Mouse (Mus musculus): Measurements from ENCODE around the gene Cabcoco1. TPM values are rescaled to one million over a fixed set of nuclear protein-coding genes. Genes with fewer than 3 reads are reported as not detected.
A peak's percentile ranks its signal among the peaks of the same experiment; 100 is the strongest.

Cabcoco1 gene
- polyA plus RNA-seq, 1 experiment from 2014 or later, result 0.20 TPM

- Histone ChIP-seq H3K27ac (replicated peaks) (no peak overlapping the region), H3K36me3 (replicated peaks) (no peaks in the 10 kb centered on the region)
Observed at GRCm38 (mm10) chr10:68543107-68543506, 1.4 kb upstream of the Cabcoco1 start.

GRCm38 (mm10) chr10:68541943-68542420 is 286 bp upstream of the Cabcoco1 start:
- WGBS, result 51% methylated on average over 7 of the region's 7 CpGs
- Histone ChIP-seq H3K36me3 (replicated peaks) (no peaks in the 10 kb centered on the region), H3K4me3 (peak overlapping the region; percentile 51), H3K4me1 (peaks cover 23% of the 10 kb centered on the region), H3K27me3 (replicated peaks; ENCODE audit: low read depth, poor library complexity, severe bottlenecking) (no peaks in the 10 kb centered on the region), H3K27ac (replicated peaks) (no peak overlapping the region), H3K9me3 (no peaks in the 10 kb centered on the region)
- no peak for DNase-seq (ENCODE audit: low spot score)

More at GRCm38 (mm10) chr10:68543107-68543506, 1.4 kb upstream of the Cabcoco1 start:
- WGBS, result 76% methylated on average over 3 of the region's 3 CpGs
- Histone ChIP-seq H3K9me3 (no peaks in the 10 kb centered on the region), H3K4me1 (peaks cover 23% of the 10 kb centered on the region), H3K4me3 (no peak overlapping the region), H3K27me3 (replicated peaks; ENCODE audit: low read depth, poor library complexity, severe bottlenecking) (no peaks in the 10 kb centered on the region)
- no peak for DNase-seq (ENCODE audit: low spot score)

GRCm38 (mm10) chr10:68540612-68541011 is 1.1 kb downstream of the Cabcoco1 start:
- DNase-seq (ENCODE audit: low spot score), result no peak
- Histone ChIP-seq H3K4me3 (no peak overlapping the region), H3K27me3 (replicated peaks; ENCODE audit: low read depth, poor library complexity, severe bottlenecking) (no peaks in the 10 kb centered on the region), H3K36me3 (replicated peaks) (no peaks in the 10 kb centered on the region), H3K4me1 (peaks cover 23% of the 10 kb centered on the region), H3K9me3 (no peaks in the 10 kb centered on the region), H3K27ac (replicated peaks) (no peak overlapping the region)
- 60% methylated on average over 3 of the region's 3 CpGs for WGBS

- no peak for DNase-seq (ENCODE audit: low spot score)
- WGBS, result 80% methylated on average over 4 of the region's 4 CpGs
- Histone ChIP-seq H3K36me3 (replicated peaks) (no peaks in the 10 kb centered on the region), H3K4me3 (no peak overlapping the region), H3K27ac (replicated peaks) (no peak overlapping the region), H3K4me1 (peaks cover 21% of the 10 kb centered on the region), H3K9me3 (no peaks in the 10 kb centered on the region), H3K27me3 (replicated peaks; ENCODE audit: low read depth, poor library complexity, severe bottlenecking) (no peaks in the 10 kb centered on the region)
Observed at GRCm38 (mm10) chr10:68537261-68537950, 4.3 kb downstream of the Cabcoco1 start.

GRCm38 (mm10) chr10:68529364-68530049 is 12.2 kb downstream of the Cabcoco1 start:
- no peaks in the 10 kb centered on the region for H3K36me3 ChIP-seq (replicated peaks)
- 84% methylated on average over 10 of the region's 10 CpGs for WGBS
- no peaks in the 10 kb centered on the region for H3K9me3 ChIP-seq
- peaks cover 27% of the 10 kb centered on the region for H3K4me1 ChIP-seq
- no peaks in the 10 kb centered on the region for H3K27me3 ChIP-seq (replicated peaks; ENCODE audit: low read depth, poor library complexity, severe bottlenecking)
- no peak overlapping the region for H3K4me3 ChIP-seq
- DNase-seq (ENCODE audit: low spot score), result no peak
- H3K27ac ChIP-seq (replicated peaks), result 0 out of 2 replicates have a peak overlapping the region, but pooled peaks have one; percentile 7

- no peak overlapping the region for H3K4me3 ChIP-seq
- H3K4me1 ChIP-seq, result peaks cover 27% of the 10 kb centered on the region
- H3K36me3 ChIP-seq (replicated peaks), result no peaks in the 10 kb centered on the region
- no peaks in the 10 kb centered on the region for H3K27me3 ChIP-seq (replicated peaks; ENCODE audit: low read depth, poor library complexity, severe bottlenecking)
- 33% methylated on average over 8 of the region's 8 CpGs for WGBS
- H3K27ac ChIP-seq (replicated peaks), result 0 out of 2 replicates have a peak overlapping the region, but pooled peaks have one; percentile 7
- DNase-seq (ENCODE audit: low spot score), result peak; percentile 22
- H3K9me3 ChIP-seq, result no peaks in the 10 kb centered on the region
Observed at GRCm38 (mm10) chr10:68528958-68529357, 12.7 kb downstream of the Cabcoco1 start.

GRCm38 (mm10) chr10:68522106-68522505 is 19.6 kb downstream of the Cabcoco1 start:
- H3K27ac ChIP-seq (replicated peaks), result no peak overlapping the region
- H3K36me3 ChIP-seq (replicated peaks), result no peaks in the 10 kb centered on the region
- no peaks in the 10 kb centered on the region for H3K9me3 ChIP-seq
- no peak overlapping the region for H3K4me3 ChIP-seq
- no peak for DNase-seq (ENCODE audit: low spot score)
- H3K27me3 ChIP-seq (replicated peaks; ENCODE audit: low read depth, poor library complexity, severe bottlenecking), result no peaks in the 10 kb centered on the region
- WGBS, result 60% methylated on average over 4 of the region's 4 CpGs
- peaks cover 7% of the 10 kb centered on the region; the same call in 1 of the 2 replicates for H3K4me1 ChIP-seq

- no peaks in the 10 kb centered on the region for H3K27me3 ChIP-seq (replicated peaks; ENCODE audit: low read depth, poor library complexity, severe bottlenecking)
- H3K9me3 ChIP-seq, result no peaks in the 10 kb centered on the region
- DNase-seq (ENCODE audit: low spot score), result no peak
- WGBS, result 89% methylated on average over 8 of the region's 8 CpGs
- no peak overlapping the region for H3K4me3 ChIP-seq
- H3K36me3 ChIP-seq (replicated peaks), result no peaks in the 10 kb centered on the region
- H3K4me1 ChIP-seq, result peaks cover 12% of the 10 kb centered on the region; the same call in 1 of the 2 replicates
- no peak overlapping the region for H3K27ac ChIP-seq (replicated peaks)
Observed at GRCm38 (mm10) chr10:68512433-68513019, 29.2 kb downstream of the Cabcoco1 start.

- Histone ChIP-seq H3K27me3 (replicated peaks; ENCODE audit: low read depth, poor library complexity, severe bottlenecking) (no peaks in the 10 kb centered on the region), H3K9me3 (0 out of 2 replicates have a peak, but pooled peaks cover 3% of the 10 kb centered on the region), H3K27ac (replicated peaks) (no peak overlapping the region), H3K4me1 (peaks cover 12% of the 10 kb centered on the region; the same call in 1 of the 2 replicates), H3K36me3 (replicated peaks) (no peaks in the 10 kb centered on the region), H3K4me3 (no peak overlapping the region)
- no peak for DNase-seq (ENCODE audit: low spot score)
- WGBS, result 88% methylated on average over 3 of the region's 3 CpGs
Observed at GRCm38 (mm10) chr10:68507741-68508140, 34.0 kb downstream of the Cabcoco1 start.

GRCm38 (mm10) chr10:68506242-68506641 is 35.5 kb downstream of the Cabcoco1 start:
- no peaks in the 10 kb centered on the region for H3K36me3 ChIP-seq (replicated peaks)
- H3K4me1 ChIP-seq, result peaks cover 12% of the 10 kb centered on the region; the same call in 1 of the 2 replicates
- 0 out of 2 replicates have a peak, but pooled peaks cover 3% of the 10 kb centered on the region for H3K9me3 ChIP-seq
- WGBS, result 84% methylated on average over 4 of the region's 4 CpGs
- no peaks in the 10 kb centered on the region for H3K27me3 ChIP-seq (replicated peaks; ENCODE audit: low read depth, poor library complexity, severe bottlenecking)
- no peak overlapping the region for H3K4me3 ChIP-seq
- H3K27ac ChIP-seq (replicated peaks), result no peak overlapping the region
- no peak for DNase-seq (ENCODE audit: low spot score)

GRCm38 (mm10) chr10:68504586-68505152 is 37.0 kb downstream of the Cabcoco1 start:
- H3K36me3 ChIP-seq (replicated peaks), result no peaks in the 10 kb centered on the region
- DNase-seq (ENCODE audit: low spot score), result no peak
- H3K27me3 ChIP-seq (replicated peaks; ENCODE audit: low read depth, poor library complexity, severe bottlenecking), result no peaks in the 10 kb centered on the region
- 93% methylated on average over 9 of the region's 9 CpGs for WGBS
- H3K27ac ChIP-seq (replicated peaks), result no peak overlapping the region
- 0 out of 2 replicates have a peak, but pooled peaks cover 3% of the 10 kb centered on the region for H3K9me3 ChIP-seq
- peaks cover 6% of the 10 kb centered on the region; the same call in 1 of the 2 replicates for H3K4me1 ChIP-seq
- H3K4me3 ChIP-seq, result no peak overlapping the region

- 74% methylated on average over 6 of the region's 6 CpGs for WGBS
- no peak for DNase-seq (ENCODE audit: low spot score)
- Histone ChIP-seq H3K4me3 (no peak overlapping the region), H3K27me3 (replicated peaks; ENCODE audit: low read depth, poor library complexity, severe bottlenecking) (no peaks in the 10 kb centered on the region), H3K27ac (replicated peaks) (no peak overlapping the region), H3K36me3 (replicated peaks) (no peaks in the 10 kb centered on the region), H3K9me3 (no peaks in the 10 kb centered on the region), H3K4me1 (no peaks in the 10 kb centered on the region)
Observed at GRCm38 (mm10) chr10:68501067-68501466, 40.6 kb downstream of the Cabcoco1 start.

Measured in embryonic facial prominence, embryonic 10.5 days (tissue).